Mouse (Mus musculus): ENCODE results near the gene Eng.

DNA sequence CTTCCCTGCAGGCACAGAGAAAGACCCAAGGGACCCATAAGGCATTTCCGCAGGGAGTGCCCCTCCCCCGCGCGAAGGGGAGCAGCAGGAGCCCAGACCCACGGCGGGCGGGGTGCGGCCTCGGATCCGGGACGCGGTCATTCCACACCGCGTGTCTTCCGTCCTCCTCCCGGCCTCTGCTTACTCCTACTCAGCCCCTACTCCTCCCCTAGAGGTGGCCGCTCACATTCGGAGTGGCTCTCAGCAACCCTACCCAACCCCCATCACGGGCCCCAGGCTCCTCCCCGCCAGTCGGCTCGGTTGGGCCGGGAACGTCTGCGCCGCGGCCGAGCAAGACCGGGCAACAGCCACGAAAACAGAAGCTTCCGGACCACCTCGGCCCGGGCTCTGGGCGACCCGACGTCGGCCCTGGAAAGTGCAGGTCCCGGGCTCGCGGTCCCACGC, 65.7 kb downstream of the Eng start:
- no peak for TF ChIP-seq CTCF (IDR thresholded peaks at IDR 0.05; ENCODE audit: control insufficient read depth, insufficient read depth, insufficient replicate concordance, low read depth, low read length)
- TF ChIP-seq POLR2A (IDR thresholded peaks at IDR 0.05; ENCODE audit: control insufficient read depth, low read depth, low read length) = no peak
